Mouse (Mus musculus): ENCODE data around the gene Krt87. TPM values are rescaled to one million over a fixed set of nuclear protein-coding genes. Genes with fewer than 3 reads are reported as not detected.
A peak's percentile ranks its signal among the peaks of the same experiment; 100 is the strongest.

Gene Krt87
- total and polyA plus RNA-seq, 2 experiments from 2014 or later: 0.84 to 1.2 TPM

- Histone ChIP-seq H3K36me3 (ENCODE audit: insufficient read depth, low read length) (no peaks in the 10 kb centered on the region), H3K4me2 (ENCODE audit: low read depth, low read length, poor library complexity, severe bottlenecking) (no peak overlapping the region), H3K27me3 (ENCODE audit: insufficient read depth, low read length) (no peaks in the 10 kb centered on the region), H3K4me3 (ENCODE audit: low read depth, low read length) (no peak overlapping the region), H3K9ac (replicated peaks; ENCODE audit: low read length, poor library complexity, severe bottlenecking) (no peak overlapping the region), H3K27ac (ENCODE audit: low read depth, low read length) (no peak overlapping the region), H3K9me3 (ENCODE audit: low read length) (no peaks in the 10 kb centered on the region), H3K4me1 (ENCODE audit: insufficient read depth, low read length) (peaks cover 5% of the 10 kb centered on the region; the same call in 1 of the 2 replicates)
- no peak for DNase-seq (ENCODE audit: low spot score)
- TF ChIP-seq CTCF (IDR thresholded peaks at IDR 0.05): no peak
- WGBS: 36% methylated on average over 16 of the region's 16 CpGs
- ATAC-seq (ENCODE audit: low FRiP score): no peak
Observed at GRCm38 (mm10) chr15:101458361-101458930, 19.8 kb upstream of the Krt87 start.

- Histone ChIP-seq H3K27me3 (ENCODE audit: insufficient read depth, low read length) (no peaks in the 10 kb centered on the region), H3K36me3 (ENCODE audit: insufficient read depth, low read length) (no peaks in the 10 kb centered on the region), H3K4me1 (ENCODE audit: insufficient read depth, low read length) (peaks cover 5% of the 10 kb centered on the region; the same call in 1 of the 2 replicates), H3K9ac (replicated peaks; ENCODE audit: low read length, poor library complexity, severe bottlenecking) (no peak overlapping the region), H3K27ac (ENCODE audit: low read depth, low read length) (no peak overlapping the region), H3K4me2 (ENCODE audit: low read depth, low read length, poor library complexity, severe bottlenecking) (no peak overlapping the region), H3K4me3 (ENCODE audit: low read depth, low read length) (no peak overlapping the region), H3K9me3 (ENCODE audit: low read length) (no peaks in the 10 kb centered on the region)
- DNase-seq (ENCODE audit: low spot score) (no peak), ATAC-seq (ENCODE audit: low FRiP score) (no peak)
- peak; percentile 20 for TF ChIP-seq CTCF (IDR thresholded peaks at IDR 0.05)
- WGBS: 88% methylated on average over 6 of the region's 6 CpGs
Observed at GRCm38 (mm10) chr15:101455891-101456290, 17.3 kb upstream of the Krt87 start.

GRCm38 (mm10) chr15:101455292-101455691 lies 16.7 kb upstream of the Krt87 start:
- H3K27ac ChIP-seq (ENCODE audit: low read depth, low read length): no peak overlapping the region
- no peak overlapping the region for H3K4me3 ChIP-seq (ENCODE audit: low read depth, low read length)
- DNase-seq (ENCODE audit: low spot score): no peak
- no peaks in the 10 kb centered on the region for H3K36me3 ChIP-seq (ENCODE audit: insufficient read depth, low read length)
- no peak overlapping the region for H3K9ac ChIP-seq (replicated peaks; ENCODE audit: low read length, poor library complexity, severe bottlenecking)
- no peaks in the 10 kb centered on the region for H3K9me3 ChIP-seq (ENCODE audit: low read length)
- H3K27me3 ChIP-seq (ENCODE audit: insufficient read depth, low read length): no peaks in the 10 kb centered on the region
- WGBS: 79% methylated on average over 2 of the region's 2 CpGs
- ATAC-seq (ENCODE audit: low FRiP score): no peak
- H3K4me1 ChIP-seq (ENCODE audit: insufficient read depth, low read length): peaks cover 5% of the 10 kb centered on the region; the same call in 1 of the 2 replicates
- H3K4me2 ChIP-seq (ENCODE audit: low read depth, low read length, poor library complexity, severe bottlenecking): no peak overlapping the region
- TF ChIP-seq CTCF (IDR thresholded peaks at IDR 0.05): no peak

- no peak for TF ChIP-seq CTCF (IDR thresholded peaks at IDR 0.05)
- Histone ChIP-seq H3K4me3 (ENCODE audit: low read depth, low read length) (no peak overlapping the region), H3K9me3 (ENCODE audit: low read length) (no peaks in the 10 kb centered on the region), H3K27me3 (ENCODE audit: insufficient read depth, low read length) (no peaks in the 10 kb centered on the region), H3K4me2 (ENCODE audit: low read depth, low read length, poor library complexity, severe bottlenecking) (no peak overlapping the region), H3K36me3 (ENCODE audit: insufficient read depth, low read length) (no peaks in the 10 kb centered on the region), H3K9ac (replicated peaks; ENCODE audit: low read length, poor library complexity, severe bottlenecking) (no peak overlapping the region), H3K4me1 (ENCODE audit: insufficient read depth, low read length) (peaks cover 5% of the 10 kb centered on the region; the same call in 1 of the 2 replicates), H3K27ac (ENCODE audit: low read depth, low read length) (no peak overlapping the region)
- DNase-seq (ENCODE audit: low spot score): no peak
- WGBS: 92% methylated on average over 8 of the region's 8 CpGs
- no peak for ATAC-seq (ENCODE audit: low FRiP score)
Observed at GRCm38 (mm10) chr15:101454774-101455173, 16.2 kb upstream of the Krt87 start.

GRCm38 (mm10) chr15:101453093-101453736 lies 14.6 kb upstream of the Krt87 start:
- no peak overlapping the region for H3K9ac ChIP-seq (replicated peaks; ENCODE audit: low read length, poor library complexity, severe bottlenecking)
- H3K27ac ChIP-seq (ENCODE audit: low read depth, low read length): no peak overlapping the region
- no peaks in the 10 kb centered on the region for H3K9me3 ChIP-seq (ENCODE audit: low read length)
- peak; percentile 74 for TF ChIP-seq CTCF (IDR thresholded peaks at IDR 0.05)
- peak; percentile 71 for DNase-seq (ENCODE audit: low spot score)
- WGBS: 9% methylated on average over 13 of the region's 13 CpGs
- H3K27me3 ChIP-seq (ENCODE audit: insufficient read depth, low read length): no peaks in the 10 kb centered on the region
- H3K4me2 ChIP-seq (ENCODE audit: low read depth, low read length, poor library complexity, severe bottlenecking): no peak overlapping the region
- no peak overlapping the region for H3K4me3 ChIP-seq (ENCODE audit: low read depth, low read length)
- H3K36me3 ChIP-seq (ENCODE audit: insufficient read depth, low read length): no peaks in the 10 kb centered on the region
- H3K4me1 ChIP-seq (ENCODE audit: insufficient read depth, low read length): no peaks in the 10 kb centered on the region; the same call in 1 of the 2 replicates
- ATAC-seq (ENCODE audit: low FRiP score): 0 out of 2 replicates have a peak, but pooled peaks have one; percentile 34

GRCm38 (mm10) chr15:101447444-101447843 lies 8.8 kb upstream of the Krt87 start, which contains the start of gene Krt88:
Gene Krt88, plus strand, starts transcription at chr15:101447744.
- no peak within 1 kb of the TSS for H3K27ac ChIP-seq (ENCODE audit: low read depth, low read length)
- no peak within 1 kb of the TSS for H3K4me2 ChIP-seq (ENCODE audit: low read depth, low read length, poor library complexity, severe bottlenecking)
- no peak within 1 kb of the TSS for H3K4me3 ChIP-seq (ENCODE audit: low read depth, low read length)
- no peaks in the 10 kb centered on the region for H3K9me3 ChIP-seq (ENCODE audit: low read length)
- DNase-seq (ENCODE audit: low spot score) (no peak), ATAC-seq (ENCODE audit: low FRiP score) (no peak)
- H3K4me1 ChIP-seq (ENCODE audit: insufficient read depth, low read length): no peaks in the 10 kb centered on the region
- no peaks in the 10 kb centered on the region for H3K27me3 ChIP-seq (ENCODE audit: insufficient read depth, low read length)
- 77% methylated on average over 2 of the region's 2 CpGs for WGBS
- H3K36me3 ChIP-seq (ENCODE audit: insufficient read depth, low read length): no peaks in the 10 kb centered on the region
- TF ChIP-seq CTCF (IDR thresholded peaks at IDR 0.05): no peak
- H3K9ac ChIP-seq (replicated peaks; ENCODE audit: low read length, poor library complexity, severe bottlenecking): no peak within 1 kb of the TSS

Measured in midbrain, postnatal 0 days (tissue).